Mouse (Mus musculus) stomach, postnatal 0 days (tissue): ENCODE results near the gene Pdia6.

Experiments
- CTCF ChIP-seq: IDR thresholded peaks from 2 replicates; pipeline ENCODE4 v1.5.1; 2016; ENCODE audit warnings: antibody characterized with exemption, low read depth, mild to moderate bottlenecking, moderate library complexity
- EP300 ChIP-seq: optimal IDR thresholded peaks from 2 replicates; pipeline ENCODE3; 2016; ENCODE audit warnings: antibody characterized with exemption

GRCm38 (mm10) chr12:17296899-17297298 is 30.6 kb downstream of the Pdia6 start:
- no peak for TF ChIP-seq CTCF
- TF ChIP-seq EP300, result no peak
